Mouse (Mus musculus): ENCODE results near the gene Fam57a. TPM values are rescaled to one million over a fixed set of nuclear protein-coding genes. Genes with fewer than 3 reads are reported as not detected.

Gene Fam57a
- polyA plus RNA-seq, 1 experiment from 2014 or later, result 20.2 TPM

DNA sequence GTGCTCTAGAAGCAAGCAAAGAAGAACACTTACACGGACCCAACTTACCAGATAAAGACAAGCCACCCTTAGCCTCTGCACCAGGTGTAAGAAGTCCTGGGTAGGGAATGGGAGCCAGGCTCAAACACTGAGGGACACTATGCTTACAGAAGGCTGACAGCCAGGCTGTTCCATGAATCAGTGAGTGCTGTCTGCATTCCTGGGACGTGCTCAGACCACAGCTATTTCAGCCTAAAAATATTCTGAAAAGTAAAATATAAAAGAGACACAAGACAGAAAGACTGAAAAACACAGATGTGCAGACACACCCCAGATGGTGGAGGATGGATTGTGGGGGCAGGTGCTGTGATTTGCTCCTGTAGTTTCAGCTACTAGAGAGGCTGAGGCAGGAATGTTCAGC lies 24.6 kb upstream of the Fam57a start:
- Histone ChIP-seq H3K27ac (replicated peaks) (no peak overlapping the region), H3K4me3 (no peak overlapping the region), H3K9me3 (no peaks in the 10 kb centered on the region), H3K4me1 (no peaks in the 10 kb centered on the region), H3K4me2 (replicated peaks) (no peak overlapping the region), H3K27me3 (no peaks in the 10 kb centered on the region), H3K36me3 (peaks cover 29% of the 10 kb centered on the region), H3K9ac (replicated peaks) (no peak overlapping the region)
- no peak for ATAC-seq (replicated peaks)
- WGBS, result 88% methylated on average over 2 of the region's 2 CpGs

DNA sequence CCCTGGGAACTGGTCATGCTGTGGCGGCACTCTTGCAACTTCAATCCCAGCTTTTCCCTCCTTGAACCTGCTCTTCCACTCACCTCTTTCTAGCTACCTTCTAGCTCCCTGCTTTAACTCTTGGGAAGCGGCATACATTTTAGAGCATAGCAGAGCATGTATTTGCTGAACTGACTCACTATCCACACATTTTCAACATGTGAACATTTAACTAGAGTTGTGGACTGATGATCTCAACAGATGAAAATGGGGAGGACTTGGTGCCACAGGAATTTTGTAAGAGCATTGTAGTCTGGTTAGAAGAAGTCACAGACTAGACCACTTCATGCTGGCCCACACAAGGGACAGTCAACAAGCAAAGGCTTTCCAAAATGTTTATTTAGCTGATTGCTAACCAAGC lies 21.1 kb upstream of the Fam57a start:
- Histone ChIP-seq H3K9me3 (no peaks in the 10 kb centered on the region), H3K27me3 (no peaks in the 10 kb centered on the region), H3K27ac (replicated peaks) (no peak overlapping the region), H3K9ac (replicated peaks) (no peak overlapping the region), H3K4me2 (replicated peaks) (no peak overlapping the region), H3K4me1 (no peaks in the 10 kb centered on the region), H3K4me3 (no peak overlapping the region), H3K36me3 (peaks cover 45% of the 10 kb centered on the region)
- no peak for ATAC-seq (replicated peaks)
- WGBS, result 92% methylated on average over 2 of the region's 2 CpGs

DNA sequence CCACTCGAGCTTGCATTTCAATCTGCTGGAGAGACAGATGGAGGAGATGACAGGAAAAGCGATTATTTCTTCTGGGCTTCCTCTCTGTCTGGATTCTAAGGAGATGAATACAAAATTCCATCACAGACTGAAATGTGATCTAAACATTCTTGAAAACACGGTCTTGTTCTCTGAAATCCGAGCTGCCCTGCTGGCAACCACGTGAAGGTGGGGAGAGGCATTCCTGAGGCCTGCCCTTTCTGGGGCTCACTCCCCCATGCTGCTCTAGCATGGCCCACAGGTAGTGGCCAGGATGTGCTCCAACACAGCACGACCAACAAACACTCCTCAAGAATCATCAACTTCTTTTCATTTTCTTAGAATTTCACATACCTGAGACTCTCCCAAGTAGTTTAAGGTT lies 19.2 kb upstream of the Fam57a start:
- ATAC-seq (replicated peaks), result no peak
- Histone ChIP-seq H3K9me3 (no peaks in the 10 kb centered on the region), H3K4me3 (no peak overlapping the region), H3K9ac (replicated peaks) (no peak overlapping the region), H3K4me2 (replicated peaks) (no peak overlapping the region), H3K27me3 (no peaks in the 10 kb centered on the region), H3K4me1 (no peaks in the 10 kb centered on the region), H3K36me3 (peaks cover 39% of the 10 kb centered on the region), H3K27ac (replicated peaks) (no peak overlapping the region)
- WGBS, result 64% methylated on average over 6 of the region's 6 CpGs

DNA sequence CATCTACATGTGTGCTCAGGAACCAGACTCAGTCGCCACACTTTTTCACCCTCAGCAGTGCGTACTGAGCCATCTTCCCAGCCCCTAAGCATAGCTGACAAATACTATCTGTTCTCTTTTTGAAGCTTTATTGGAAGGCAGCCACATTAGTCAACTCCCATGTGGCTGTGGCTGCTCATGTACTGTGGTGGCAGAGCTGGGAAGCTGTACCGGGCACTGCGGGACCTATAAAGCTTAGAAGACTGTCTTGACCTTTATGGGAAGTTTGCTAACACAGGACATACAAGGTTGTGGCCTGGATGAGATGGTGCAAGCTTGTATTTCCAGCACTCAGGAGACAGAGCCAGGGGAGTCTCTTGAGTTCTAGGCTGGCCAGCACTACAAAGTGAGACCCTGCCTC lies 12.8 kb upstream of the Fam57a start:
- H3K36me3 ChIP-seq, result peaks cover 16% of the 10 kb centered on the region; the same call in 1 of the 2 replicates
- no peak overlapping the region for H3K4me3 ChIP-seq
- no peak overlapping the region for H3K9ac ChIP-seq (replicated peaks)
- no peak overlapping the region for H3K4me2 ChIP-seq (replicated peaks)
- WGBS, result 91% methylated on average over 4 of the region's 4 CpGs
- no peaks in the 10 kb centered on the region for H3K9me3 ChIP-seq
- H3K27me3 ChIP-seq, result no peaks in the 10 kb centered on the region
- H3K27ac ChIP-seq (replicated peaks), result no peak overlapping the region
- ATAC-seq (replicated peaks), result no peak
- H3K4me1 ChIP-seq, result peaks cover 16% of the 10 kb centered on the region

DNA sequence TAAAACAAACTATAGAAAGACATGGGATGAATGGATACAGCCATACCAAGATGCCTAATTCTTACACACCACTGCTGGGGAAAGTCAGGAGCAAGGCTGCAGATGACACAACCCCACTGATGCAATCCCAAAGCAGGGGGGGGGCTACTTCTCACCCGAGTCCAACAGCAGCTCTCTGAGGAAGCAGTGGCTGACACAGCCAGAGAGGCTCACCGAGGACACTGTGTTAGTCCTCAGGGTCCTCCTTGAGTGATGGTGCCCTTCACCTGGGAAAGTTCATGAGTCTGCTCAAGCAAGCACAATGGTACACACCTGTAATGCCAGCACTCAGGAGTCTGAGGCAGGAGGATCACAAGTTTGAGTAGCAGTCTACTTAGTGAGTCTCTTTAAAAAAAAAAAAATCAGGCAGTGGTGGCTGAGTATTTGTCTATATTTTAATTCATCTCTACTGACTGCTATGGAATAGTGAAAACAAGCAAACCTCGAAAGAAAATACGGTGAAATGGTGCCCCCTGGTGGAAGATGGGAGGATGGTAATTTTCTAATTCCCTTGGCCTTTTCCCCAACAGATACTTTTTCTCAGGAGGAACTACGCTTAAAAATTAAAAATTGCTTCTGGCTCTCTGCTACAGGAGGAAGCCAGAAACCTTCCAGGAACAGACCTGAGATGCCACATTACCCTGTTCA lies 12.2 kb upstream of the Fam57a start:
- no peak overlapping the region for H3K4me3 ChIP-seq
- H3K9ac ChIP-seq (replicated peaks), result no peak overlapping the region
- H3K9me3 ChIP-seq, result no peaks in the 10 kb centered on the region
- 32% methylated on average over 5 of the region's 5 CpGs for WGBS
- no peak overlapping the region for H3K4me2 ChIP-seq (replicated peaks)
- ATAC-seq (replicated peaks), result no peak
- peaks cover 16% of the 10 kb centered on the region for H3K4me1 ChIP-seq
- H3K27me3 ChIP-seq, result no peaks in the 10 kb centered on the region
- H3K27ac ChIP-seq (replicated peaks), result no peak overlapping the region
- peaks cover 15% of the 10 kb centered on the region; the same call in 1 of the 2 replicates for H3K36me3 ChIP-seq

DNA sequence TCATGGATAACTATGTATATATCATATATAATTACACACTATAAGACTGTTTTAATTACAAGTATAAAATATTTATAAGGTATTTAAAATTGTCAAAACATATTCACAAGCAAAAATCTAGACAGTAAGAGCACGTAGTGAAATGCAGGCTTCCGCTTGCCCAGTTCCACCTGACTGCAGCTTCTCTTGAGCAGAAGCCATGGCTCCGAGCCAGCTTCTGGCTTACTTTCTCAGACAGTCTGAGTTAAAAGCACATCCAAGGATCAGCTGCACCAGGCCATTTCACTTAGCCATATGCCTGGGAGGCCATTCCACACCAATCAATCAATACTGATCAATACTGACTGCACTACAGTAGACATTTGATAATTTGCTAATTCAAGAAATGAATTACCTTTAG lies 10.5 kb upstream of the Fam57a start:
- Histone ChIP-seq H3K36me3 (peaks cover 16% of the 10 kb centered on the region), H3K4me1 (peaks cover 16% of the 10 kb centered on the region), H3K27ac (replicated peaks) (no peak overlapping the region), H3K4me2 (replicated peaks) (no peak overlapping the region), H3K4me3 (no peak overlapping the region), H3K9ac (replicated peaks) (no peak overlapping the region), H3K9me3 (no peaks in the 10 kb centered on the region), H3K27me3 (no peaks in the 10 kb centered on the region)
- ATAC-seq (replicated peaks), result no peak
- WGBS, result 60% methylated on average over 3 of the region's 3 CpGs

DNA sequence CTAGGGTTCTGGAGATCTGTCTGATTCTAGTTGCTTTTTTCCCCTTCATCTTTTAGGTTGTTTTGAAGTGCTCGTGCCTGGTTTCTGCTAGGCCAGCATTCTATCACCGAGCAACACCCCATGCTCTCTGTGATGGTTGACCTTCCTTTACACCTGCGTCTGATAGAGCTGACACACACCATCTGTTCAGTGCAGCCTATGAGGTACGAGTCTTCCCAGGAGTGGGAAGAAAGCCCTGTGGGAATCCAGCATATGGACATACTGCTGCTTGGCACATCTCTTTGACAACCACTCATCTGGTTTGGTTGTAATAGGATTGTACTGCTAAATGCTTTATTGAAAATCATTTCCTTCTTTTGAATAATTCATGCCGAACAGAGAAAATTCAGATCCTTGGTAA lies 9.3 kb upstream of the Fam57a start:
- H3K9me3 ChIP-seq, result no peaks in the 10 kb centered on the region
- no peak overlapping the region for H3K9ac ChIP-seq (replicated peaks)
- peaks cover 23% of the 10 kb centered on the region for H3K36me3 ChIP-seq
- H3K4me3 ChIP-seq, result no peak overlapping the region
- peaks cover 16% of the 10 kb centered on the region for H3K4me1 ChIP-seq
- peak; percentile 58; the same call in 1 of the 2 replicates for ATAC-seq (replicated peaks)
- no peaks in the 10 kb centered on the region for H3K27me3 ChIP-seq
- WGBS, result 59% methylated on average over 5 of the region's 5 CpGs
- H3K4me2 ChIP-seq (replicated peaks), result no peak overlapping the region
- H3K27ac ChIP-seq (replicated peaks), result peak overlapping the region; percentile 65

DNA sequence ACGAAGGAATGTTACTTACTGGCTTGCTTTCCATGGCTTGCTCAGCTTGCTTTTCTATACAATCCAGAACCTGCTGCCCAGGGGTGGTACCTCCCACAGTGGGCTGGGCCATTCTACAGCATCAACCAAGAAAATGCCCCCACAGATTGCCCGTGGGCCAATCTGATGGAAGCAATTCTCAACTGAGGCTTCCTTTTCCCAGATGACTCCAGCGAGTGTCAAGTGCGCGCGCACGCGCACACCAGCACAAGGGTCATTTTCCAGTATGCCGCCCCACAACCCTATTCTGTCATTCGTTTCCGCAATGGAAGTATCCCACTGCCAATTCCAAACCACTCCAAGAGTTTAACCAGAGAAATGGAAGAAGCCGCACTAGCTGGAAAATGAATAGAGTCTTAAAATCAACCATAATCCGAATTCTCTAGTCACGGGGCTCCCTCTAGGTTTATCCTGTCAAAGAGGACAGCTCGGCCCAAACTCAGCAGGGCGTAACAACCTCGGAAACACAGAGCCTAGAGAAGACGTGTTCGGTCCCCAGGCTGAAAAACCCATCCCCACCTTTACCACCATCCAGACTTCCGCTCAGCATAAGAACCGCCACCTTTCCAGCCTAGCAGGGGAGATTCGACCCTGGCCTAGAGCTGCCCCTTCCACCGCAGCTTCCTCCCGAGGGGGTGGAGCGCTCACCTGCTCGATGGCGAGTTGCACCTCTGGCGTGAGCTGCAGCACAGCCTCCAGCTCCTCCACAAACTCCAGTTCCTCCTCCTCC lies 561 bp upstream of the Fam57a start:
- Histone ChIP-seq H3K27ac (replicated peaks) (peak overlapping the region; percentile 79), H3K9ac (replicated peaks) (peak overlapping the region; percentile 89), H3K27me3 (no peaks in the 10 kb centered on the region), H3K36me3 (peaks cover 13% of the 10 kb centered on the region; the same call in 1 of the 2 replicates), H3K9me3 (no peaks in the 10 kb centered on the region), H3K4me1 (peaks cover 15% of the 10 kb centered on the region), H3K4me3 (peak overlapping the region; percentile 90), H3K4me2 (replicated peaks) (peak overlapping the region; percentile 79)
- WGBS, result under 1% methylated on average over 28 of the region's 28 CpGs
- ATAC-seq (replicated peaks), result peak; percentile 77

DNA sequence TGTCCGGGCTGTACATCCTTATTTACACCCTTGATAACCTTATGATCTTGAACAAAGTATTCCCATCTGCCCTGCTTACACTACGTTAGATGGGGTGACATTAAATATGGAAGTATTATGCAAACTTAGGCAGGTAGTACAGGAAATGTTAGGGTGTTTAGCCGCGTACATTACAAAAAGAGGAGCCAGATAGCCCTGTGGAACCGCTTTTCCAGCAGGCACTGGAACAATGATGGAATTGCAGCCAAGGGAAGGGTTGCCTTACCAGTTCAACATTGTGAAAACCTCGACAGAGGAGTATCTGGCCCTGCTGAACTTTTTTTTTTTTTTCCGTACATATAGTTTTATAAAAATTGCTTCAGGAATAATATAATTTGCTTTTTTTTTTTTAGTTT lies 672 bp downstream of the Fam57a start:
- Histone ChIP-seq H3K27me3 (no peaks in the 10 kb centered on the region), H3K36me3 (peaks cover 5% of the 10 kb centered on the region; the same call in 1 of the 2 replicates), H3K4me3 (peak overlapping the region; percentile 90), H3K9me3 (no peaks in the 10 kb centered on the region), H3K4me1 (peaks cover 15% of the 10 kb centered on the region), H3K9ac (replicated peaks) (peak overlapping the region; percentile 89), H3K27ac (replicated peaks) (peak overlapping the region; percentile 79; the same call in 1 of the 2 replicates), H3K4me2 (replicated peaks) (peak overlapping the region; percentile 79)
- ATAC-seq (replicated peaks), result no peak
- WGBS, result 17% methylated on average over 7 of the region's 7 CpGs

DNA sequence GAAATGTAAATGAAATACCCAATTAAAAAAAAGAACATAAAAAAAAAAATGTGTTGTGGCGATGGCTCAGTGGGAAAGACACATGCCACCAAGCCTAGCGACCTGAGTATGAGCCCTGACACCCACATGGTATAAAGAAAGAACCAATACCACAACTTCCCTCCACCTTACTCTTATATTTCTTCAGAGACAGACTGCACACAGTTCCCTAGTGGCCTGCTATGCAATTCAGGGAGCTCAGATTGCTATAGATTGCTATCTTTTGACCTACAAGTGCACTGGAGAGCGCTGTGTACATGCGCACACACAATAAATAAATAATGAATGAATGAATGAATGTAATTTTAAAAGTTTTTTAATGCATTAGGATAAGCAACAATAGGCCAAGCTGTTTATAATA lies 4.3 kb downstream of the Fam57a start:
- Histone ChIP-seq H3K4me3 (no peak overlapping the region), H3K27ac (replicated peaks) (no peak overlapping the region), H3K4me2 (replicated peaks) (no peak overlapping the region), H3K27me3 (no peaks in the 10 kb centered on the region), H3K9ac (replicated peaks) (no peak overlapping the region), H3K4me1 (peaks cover 6% of the 10 kb centered on the region), H3K9me3 (no peaks in the 10 kb centered on the region), H3K36me3 (no peaks in the 10 kb centered on the region)
- ATAC-seq (replicated peaks), result no peak
- 81% methylated on average over 4 of the region's 4 CpGs for WGBS

DNA sequence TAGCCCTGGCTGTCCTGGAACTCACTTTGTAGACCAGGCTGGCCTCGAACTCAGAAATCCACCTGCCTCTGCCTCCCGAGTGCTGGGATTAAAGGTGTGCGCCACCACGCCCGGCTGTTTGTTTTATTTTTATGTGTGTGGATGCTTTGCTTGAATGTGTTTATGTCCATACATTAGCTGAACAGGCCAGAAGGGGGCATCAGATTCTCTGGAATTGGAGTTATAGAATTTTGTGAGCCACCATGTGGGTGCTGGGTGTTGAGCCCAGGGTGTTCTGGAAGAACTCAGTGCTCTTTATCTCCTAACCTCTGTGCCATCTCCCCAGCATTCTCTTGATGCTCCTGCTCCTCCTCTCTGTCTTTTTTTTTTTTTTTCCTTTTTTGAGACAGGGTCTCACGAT lies 7.4 kb downstream of the Fam57a start:
- Histone ChIP-seq H3K36me3 (no peaks in the 10 kb centered on the region), H3K4me1 (no peaks in the 10 kb centered on the region), H3K4me2 (replicated peaks) (no peak overlapping the region), H3K9me3 (no peaks in the 10 kb centered on the region), H3K27me3 (no peaks in the 10 kb centered on the region), H3K4me3 (no peak overlapping the region), H3K27ac (replicated peaks) (no peak overlapping the region), H3K9ac (replicated peaks) (no peak overlapping the region)
- no peak for ATAC-seq (replicated peaks)
- 80% methylated on average over 6 of the region's 6 CpGs for WGBS

DNA sequence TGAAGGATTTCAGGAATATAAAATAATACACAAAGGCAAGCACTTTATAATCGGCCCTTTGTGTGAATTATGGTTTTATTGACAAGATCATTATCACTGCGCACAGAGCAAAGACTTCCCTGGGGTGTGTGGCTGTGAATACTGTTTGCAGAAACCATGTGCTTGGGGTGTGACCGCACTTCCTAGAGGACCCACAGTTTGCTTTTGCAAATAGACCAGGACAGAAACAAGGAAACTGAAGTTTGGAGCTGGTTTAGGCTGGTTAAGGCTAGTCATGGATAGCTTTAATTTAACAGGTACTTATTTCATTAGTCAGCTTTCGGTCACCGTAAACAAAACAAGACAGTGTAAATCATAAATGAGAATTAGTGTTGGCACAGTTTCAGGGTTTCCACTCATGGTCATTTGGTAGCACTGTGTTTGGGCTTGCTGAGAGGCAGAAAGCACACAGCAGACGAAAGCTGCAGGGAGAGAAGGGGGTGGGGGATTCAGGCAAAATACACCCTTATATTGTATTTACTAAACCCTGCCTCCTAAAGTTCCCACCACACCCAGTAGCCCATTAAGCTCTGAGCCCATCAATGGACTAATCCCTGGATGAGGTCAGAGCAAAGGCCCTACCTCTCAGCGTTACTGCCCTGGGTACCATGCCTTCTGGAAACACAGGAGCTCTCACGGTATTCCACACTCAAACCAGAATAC lies 17.0 kb downstream of the Fam57a start:
- WGBS, result 52% methylated on average over 8 of the region's 8 CpGs
- Histone ChIP-seq H3K9me3 (no peaks in the 10 kb centered on the region), H3K27ac (replicated peaks) (no peak overlapping the region), H3K9ac (replicated peaks) (no peak overlapping the region), H3K4me3 (no peak overlapping the region), H3K27me3 (no peaks in the 10 kb centered on the region), H3K36me3 (no peaks in the 10 kb centered on the region), H3K4me1 (peaks cover 4% of the 10 kb centered on the region), H3K4me2 (replicated peaks) (no peak overlapping the region)
- ATAC-seq (replicated peaks), result no peak

Data from forebrain, embryonic 15.5 days (tissue).